Mouse (Mus musculus): ENCODE data around the gene Ppil1. TPM values are rescaled to one million over a fixed set of nuclear protein-coding genes. Genes with fewer than 3 reads are reported as not detected.

Ppil1 gene
- total and polyA plus RNA-seq, 3 experiments: 115 to 135 (median 122) TPM

DNA sequence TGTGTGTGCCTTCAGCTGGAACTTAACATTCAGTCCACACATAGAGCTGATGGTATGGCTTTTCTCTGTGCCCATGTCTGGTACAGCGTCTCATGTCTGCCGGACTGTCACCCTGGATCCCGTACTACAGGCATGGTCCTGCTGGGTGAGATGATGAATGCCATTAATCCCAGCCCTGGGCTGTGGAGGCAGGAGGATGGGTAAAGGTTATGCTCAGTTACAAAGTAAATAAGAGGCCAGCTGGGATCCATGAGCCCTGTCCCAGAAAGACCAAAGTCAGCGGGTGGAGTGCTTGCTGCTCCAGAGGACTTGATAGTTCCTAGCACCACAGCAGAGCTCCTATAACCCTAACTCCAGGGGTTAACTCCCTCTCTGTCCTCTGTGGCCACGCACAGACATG lies 31.8 kb upstream of the Ppil1 start:
- Histone ChIP-seq H3K4me3 (ENCODE audit: control insufficient read depth in 1 of 2, insufficient read depth in 1 of 2, low read depth in 2 of 2, low read length in 2 of 2) (no peak overlapping the region), H3K27ac (ENCODE audit: control insufficient read depth, low read depth, low read length) (no peak overlapping the region), H3K9ac (ENCODE audit: control insufficient read depth, low read depth, low read length, poor library complexity, severe bottlenecking) (no peak overlapping the region), H3K79me2 (ENCODE audit: control insufficient read depth, insufficient read depth, low read length, poor library complexity) (no peaks in the 10 kb centered on the region), H3K4me1 (ENCODE audit: control insufficient read depth in 1 of 2, insufficient read depth in 2 of 2, low read length in 2 of 2) (peaks cover 0 to 2% of the 10 kb centered on the region in 2 experiments; a peak in 1 of 4 replicates), H3K9me3 (replicated peaks; ENCODE audit: insufficient read depth, low read length) (no peaks in the 10 kb centered on the region), H3K27me3 (ENCODE audit: control insufficient read depth in 1 of 2, insufficient read depth in 2 of 2, low read length in 2 of 2) (no peaks in the 10 kb centered on the region), H3K36me3 (ENCODE audit: control insufficient read depth in 1 of 2, insufficient read depth in 2 of 2, low read length in 2 of 2) (peaks cover 3 to 10% of the 10 kb centered on the region in 2 experiments; a peak in 3 of 4 replicates)
- TF ChIP-seq HCFC1 (IDR thresholded peaks at IDR 0.05; ENCODE audit: low read depth, low read length) (no peak), POLR2AphosphoS5 (IDR thresholded peaks at IDR 0.05; ENCODE audit: borderline replicate concordance, low read depth, low read length) (no peak)
- no peak for DNase-seq (ENCODE audit: low read depth, low spot score)

- H3K27ac ChIP-seq (ENCODE audit: control insufficient read depth, low read depth, low read length): no peak overlapping the region
- no peaks in the 10 kb centered on the region for H3K9me3 ChIP-seq (replicated peaks; ENCODE audit: insufficient read depth, low read length)
- no peaks in the 10 kb centered on the region for H3K27me3 ChIP-seq (ENCODE audit: control insufficient read depth in 1 of 2, insufficient read depth in 2 of 2, low read length in 2 of 2)
- no peaks in the 10 kb centered on the region for H3K79me2 ChIP-seq (ENCODE audit: control insufficient read depth, insufficient read depth, low read length, poor library complexity)
- no peak for TF ChIP-seq USF1 (IDR thresholded peaks at IDR 0.05; ENCODE audit: low read depth, low read length)
- TF ChIP-seq CTCF (IDR thresholded peaks at IDR 0.05 in 2 of 3, conservative IDR thresholded peaks at IDR 0.05 in 1 of 3; ENCODE audit: control insufficient read depth in 1 of 3, insufficient read depth in 1 of 3, low read depth in 2 of 3, low read length in 3 of 3, poor library complexity in 1 of 3, severe bottlenecking in 1 of 3): peak in 1 of 3 experiments; percentile 6; a peak in 1 of 6 replicates
- no peak for TF ChIP-seq UBTF (IDR thresholded peaks at IDR 0.05; ENCODE audit: borderline replicate concordance, insufficient read depth, low read depth, low read length)
- TF ChIP-seq MAX (IDR thresholded peaks at IDR 0.05; ENCODE audit: low read length): no peak
- TF ChIP-seq E2F4 (IDR thresholded peaks at IDR 0.05; ENCODE audit: borderline replicate concordance, low read depth, low read length): no peak
- peaks cover 3 to 6% of the 10 kb centered on the region in 2 experiments; a peak in 2 of 4 replicates for H3K36me3 ChIP-seq (ENCODE audit: control insufficient read depth in 1 of 2, insufficient read depth in 2 of 2, low read length in 2 of 2)
- no peak overlapping the region for H3K9ac ChIP-seq (ENCODE audit: control insufficient read depth, low read depth, low read length, poor library complexity, severe bottlenecking)
- H3K4me1 ChIP-seq (ENCODE audit: control insufficient read depth in 1 of 2, insufficient read depth in 2 of 2, low read length in 2 of 2): peaks cover 0 to 2% of the 10 kb centered on the region in 2 experiments; a peak in 1 of 4 replicates
- H3K4me3 ChIP-seq (ENCODE audit: control insufficient read depth in 1 of 2, insufficient read depth in 1 of 2, low read depth in 2 of 2, low read length in 2 of 2): no peak overlapping the region
- DNase-seq (ENCODE audit: low read depth, low spot score): no peak
These were observed 30.0 kb upstream of the Ppil1 start for GRCm38 (mm10) chr17:29293807-29294605.

GRCm38 (mm10) chr17:29292996-29293395 lies 29.0 kb upstream of the Ppil1 start:
- Histone ChIP-seq H3K36me3 (ENCODE audit: control insufficient read depth in 1 of 2, insufficient read depth in 2 of 2, low read length in 2 of 2) (peaks cover 3 to 6% of the 10 kb centered on the region in 2 experiments; a peak in 3 of 4 replicates), H3K27me3 (ENCODE audit: control insufficient read depth in 1 of 2, insufficient read depth in 2 of 2, low read length in 2 of 2) (no peaks in the 10 kb centered on the region), H3K4me1 (ENCODE audit: control insufficient read depth in 1 of 2, insufficient read depth in 2 of 2, low read length in 2 of 2) (peaks cover 0 to 2% of the 10 kb centered on the region in 2 experiments; a peak in 1 of 4 replicates), H3K79me2 (ENCODE audit: control insufficient read depth, insufficient read depth, low read length, poor library complexity) (no peaks in the 10 kb centered on the region), H3K9me3 (replicated peaks; ENCODE audit: insufficient read depth, low read length) (no peaks in the 10 kb centered on the region), H3K27ac (ENCODE audit: control insufficient read depth, low read depth, low read length) (no peak overlapping the region), H3K4me3 (ENCODE audit: control insufficient read depth in 1 of 2, insufficient read depth in 1 of 2, low read depth in 2 of 2, low read length in 2 of 2) (no peak overlapping the region), H3K9ac (ENCODE audit: control insufficient read depth, low read depth, low read length, poor library complexity, severe bottlenecking) (no peak overlapping the region)
- TF ChIP-seq TCF12 (IDR thresholded peaks at IDR 0.05; ENCODE audit: low read depth, low read length): no peak
- peak; percentile 33 for DNase-seq (ENCODE audit: low read depth, low spot score)

All from MEL (cell line).